Comparison of ENCODE assay signal across 9 mouse cellular contexts in genomic region chr11:116368116-116368515, GRCm38 (mm10). TPM values are rescaled to one million over a fixed set of nuclear protein-coding genes. Genes with fewer than 3 reads are reported as not detected.
A peak's percentile ranks its signal among the peaks of the same experiment; 100 is the strongest.
DNase-seq lines count a peak whose midpoint lies in the region; ATAC-seq lines count a peak whose summit lies in the region.
"Had no signal": no experiment of that assay in that cellular context is flagged by ENCODE, and none has a peak within 500 bp of the region (broad histone marks: within the 10 kb centered on the region; RNA-seq: fewer than 3 reads in every experiment).

No protein-coding gene starts in this region.

- H3K4me3 ChIP-seq in liver, embryonic 16.5 days (ENCODE audit: low read depth, low read length): no peak overlapping the region
- H3K4me3 ChIP-seq: limb, embryonic 15.5 days had no signal

- DNase-seq in CD4-positive helper T cell, adult 2 months (ENCODE audit: low read depth, low spot score): peak; percentile 89
- DNase-seq in adipocyte (ENCODE audit: low spot score): peak; percentile 78
- DNase-seq in embryo, embryonic 10 days (ENCODE audit: low spot score): peak; percentile 95
- peak; percentile 72 to 73 for DNase-seq in gastrocnemius, postnatal 36 days
- DNase-seq in kidney, postnatal 10 days: peak; percentile 95
- DNase-seq in ovary, postnatal 36 days (ENCODE audit: low spot score): peak; percentile 82
- peak; percentile 92 to 96 for DNase-seq in thymus, postnatal 10 days (ENCODE audit: low spot score in 2 of 2)

- H3K4me2 ChIP-seq in liver, embryonic 16.5 days (ENCODE audit: low read depth, low read length): no peak overlapping the region
- H3K4me2 ChIP-seq: limb, embryonic 15.5 days had no signal

- H3K36me3 ChIP-seq in liver, embryonic 16.5 days (ENCODE audit: control insufficient read depth, insufficient read depth): no peaks in the 10 kb centered on the region
- H3K36me3 ChIP-seq: limb, embryonic 15.5 days had no signal

- no peaks in the 10 kb centered on the region for H3K9me3 ChIP-seq in liver, embryonic 16.5 days (replicated peaks; ENCODE audit: control insufficient read depth, low read length)
- H3K9me3 ChIP-seq: limb, embryonic 15.5 days had no signal

- H3K27ac ChIP-seq in liver, embryonic 16.5 days (ENCODE audit: low read length): no peak overlapping the region
- H3K27ac ChIP-seq: limb, embryonic 15.5 days had no signal

- WGBS in liver, embryonic 16.5 days (ENCODE audit: insufficient replicate concordance): 26% methylated on average over 9 of the region's 9 CpGs

- peak; percentile 57; the same call in 1 of the 2 replicates for ATAC-seq in liver, embryonic 16.5 days (ENCODE audit: low read depth)

- H3K4me1 ChIP-seq in liver, embryonic 16.5 days (ENCODE audit: control insufficient read depth, low read depth, low read length): peaks cover 11% of the 10 kb centered on the region

- no peak overlapping the region for H3K9ac ChIP-seq in liver, embryonic 16.5 days (ENCODE audit: low read depth, low read length)
- H3K9ac ChIP-seq: limb, embryonic 15.5 days had no signal

- no peaks in the 10 kb centered on the region for H3K27me3 ChIP-seq in liver, embryonic 16.5 days (ENCODE audit: control insufficient read depth, insufficient read depth, low read depth, low read length)
- H3K27me3 ChIP-seq: limb, embryonic 15.5 days had no signal

- intact Hi-C loops in gastrocnemius, postnatal 36 days (cut with DNase I): loop anchor here (2.0 kb wide), 1 partner anchor 49 kb away; no protein-coding TSS in a partner anchor

RNA-seq across cellular contexts. Expression of gene Foxj1, which starts 32.9 kb away (rescaled TPM):
- not detected for total RNA-seq in gastrocnemius, postnatal 36 days (2021)
- 0.62 and 0.71 TPM in 2 replicates for polyA plus RNA-seq in liver, embryonic 16.5 days (2015; fragmentation: Nextera tagmentation; extraction: Ambion mirVana)

RNA-seq across cellular contexts. Expression of gene Rnf157, which starts 44.7 kb away (rescaled TPM):
- 10 to 100 TPM; 23.0 to 24.5 TPM for total RNA-seq in gastrocnemius, postnatal 36 days (2021)
- 1.1 and 1.2 TPM in 2 replicates for polyA plus RNA-seq in liver, embryonic 16.5 days (2015; fragmentation: Nextera tagmentation; extraction: Ambion mirVana)
